Mouse (Mus musculus) CH12.LX (cell line): ENCODE results near the gene Syk.

Experiments used
- CTCF ChIP-seq, 2 experiments: IDR thresholded peaks in 1 of 2; conservative IDR thresholded peaks in 1 of 2; 2 replicates each; pipeline ENCODE4 v1.5.1; 2011 to 2012; ENCODE audit warnings: low read depth in 2 of 2, low read length in 2 of 2, improper control_type of control experiment in 1 of 2, inconsistent platforms in 1 of 2, mild to moderate bottlenecking in 1 of 2, moderate library complexity in 1 of 2
- E2F4 ChIP-seq: IDR thresholded peaks from 2 replicates; pipeline ENCODE4 v1.6.1; 2011; ENCODE audit warnings: low read depth, low read length, improper control_type of control experiment; ENCODE audit not compliant: insufficient replicate concordance
- EP300 ChIP-seq: IDR thresholded peaks from 2 replicates; pipeline ENCODE4 v1.6.1; 2011; ENCODE audit warnings: low read length, improper control_type of control experiment
- MAX ChIP-seq: IDR thresholded peaks from 2 replicates; pipeline ENCODE4 v1.6.1; 2011; ENCODE audit warnings: low read length, improper control_type of control experiment
- MYC ChIP-seq: IDR thresholded peaks from 2 replicates; pipeline ENCODE4 v1.6.1; 2011; ENCODE audit warnings: low read depth, mild to moderate bottlenecking, improper control_type of control experiment, low read length
- NELFE ChIP-seq: IDR thresholded peaks from 2 replicates; pipeline ENCODE4 v1.6.1; 2011; ENCODE audit warnings: low read depth, low read length, improper control_type of control experiment
- POLR2A ChIP-seq: IDR thresholded peaks from 2 replicates; pipeline ENCODE4 v1.6.1; 2011; ENCODE audit warnings: low read depth, mild to moderate bottlenecking, improper control_type of control experiment, low read length
- POLR2AphosphoS2 ChIP-seq: IDR thresholded peaks from 2 replicates; pipeline ENCODE4 v1.6.1; 2011; ENCODE audit warnings: low read depth, low read length, improper control_type of control experiment
- TCF12 ChIP-seq: IDR thresholded peaks from 2 replicates; pipeline ENCODE4 v1.6.1; 2014; ENCODE audit warnings: low read depth, mild to moderate bottlenecking, inconsistent platforms, low read length, improper control_type of control experiment
- USF1 ChIP-seq: IDR thresholded peaks from 2 replicates; pipeline ENCODE4 v1.6.1; 2014; ENCODE audit warnings: low read depth, mild to moderate bottlenecking, inconsistent platforms, low read length, improper control_type of control experiment
- ZKSCAN1 ChIP-seq: IDR thresholded peaks from 2 replicates; pipeline ENCODE4 v1.6.1; 2012; ENCODE audit warnings: low read depth, inconsistent platforms, low read length, improper control_type of control experiment, borderline replicate concordance

GRCm38 (mm10) chr13:52682107-52682506 is 99.1 kb downstream of the Syk start:
- TF ChIP-seq EP300: no peak
- TF ChIP-seq CTCF (conservative IDR thresholded peaks at IDR 0.05 in 1 of 2, IDR thresholded peaks at IDR 0.05 in 1 of 2; ENCODE audit: low read depth in 2 of 2, low read length in 2 of 2): no peak
- no peak for TF ChIP-seq ZKSCAN1
- TF ChIP-seq POLR2AphosphoS2: no peak
- TF ChIP-seq MYC: no peak
- TF ChIP-seq POLR2A: no peak
- TF ChIP-seq NELFE: no peak
- TF ChIP-seq USF1: no peak
- no peak for TF ChIP-seq MAX
- TF ChIP-seq TCF12: no peak
- no peak for TF ChIP-seq E2F4
